ENCODE assay signal across 9 mouse cellular contexts in genomic region chrX:142372393-142372792, GRCm38 (mm10). TPM values are rescaled to one million over a fixed set of nuclear protein-coding genes. Genes with fewer than 3 reads are reported as not detected.
DNase-seq lines count a peak whose midpoint lies in the region; ATAC-seq and TF ChIP-seq lines count a peak whose summit lies in the region.
"Had no signal": no experiment of that assay in that cellular context is flagged by ENCODE, and none has a peak within 500 bp of the region (broad histone marks: within the 10 kb centered on the region; RNA-seq: fewer than 3 reads in every experiment).

No protein-coding gene starts in this region.

- H3K27ac ChIP-seq in heart, embryonic 10.5 days, result no peak overlapping the region
- H3K27ac ChIP-seq in embryonic facial prominence, embryonic 11.5 days (replicated peaks; ENCODE audit: low read depth, low read length), result no peak overlapping the region
- H3K27ac ChIP-seq in layer of hippocampus, adult 2 months, result no peak overlapping the region
- H3K27ac ChIP-seq: neural tube, embryonic 12.5 days had no signal

- TF ChIP-seq CTCF in layer of hippocampus, adult 2 months (conservative IDR thresholded peaks at IDR 0.05), result peak; percentile 88

- WGBS in heart, embryonic 10.5 days, result 12% methylated on average over 3 of the region's 3 CpGs
- 20% methylated on average over 3 of the region's 3 CpGs for WGBS in embryonic facial prominence, embryonic 11.5 days

- no peak overlapping the region for H3K4me3 ChIP-seq in heart, embryonic 10.5 days
- H3K4me3 ChIP-seq in embryonic facial prominence, embryonic 11.5 days (ENCODE audit: low read depth, low read length), result no peak overlapping the region
- H3K4me3 ChIP-seq in layer of hippocampus, adult 2 months, result no peak overlapping the region
- H3K4me3 ChIP-seq: neural tube, embryonic 12.5 days had no signal

- no peaks in the 10 kb centered on the region for H3K9me3 ChIP-seq in heart, embryonic 10.5 days
- H3K9me3 ChIP-seq in embryonic facial prominence, embryonic 11.5 days (replicated peaks; ENCODE audit: control insufficient read depth, low read length), result no peaks in the 10 kb centered on the region
- H3K9me3 ChIP-seq: neural tube, embryonic 12.5 days had no signal

- H3K4me2 ChIP-seq in embryonic facial prominence, embryonic 11.5 days (ENCODE audit: low read depth, low read length), result no peak overlapping the region
- H3K4me2 ChIP-seq: neural tube, embryonic 12.5 days had no signal

- no peaks in the 10 kb centered on the region for H3K4me1 ChIP-seq in heart, embryonic 10.5 days
- no peaks in the 10 kb centered on the region for H3K4me1 ChIP-seq in embryonic facial prominence, embryonic 11.5 days (ENCODE audit: control insufficient read depth, insufficient read depth, low read length)
- H3K4me1 ChIP-seq: neural tube, embryonic 12.5 days had no signal

- no peak for ATAC-seq in embryonic facial prominence, embryonic 11.5 days (replicated peaks; ENCODE audit: insufficient number of reproducible peaks, low FRiP score, low TSS enrichment, low read depth)
- ATAC-seq in monocyte, adult 5-6 weeks (replicated peaks; ENCODE audit: insufficient number of reproducible peaks, low FRiP score, low TSS enrichment, poor library complexity, severe bottlenecking), result no peak

- peak; percentile 24 for DNase-seq in heart, adult 8-10 months (ENCODE audit: low spot score)
- no peak for DNase-seq in heart, embryonic 10.5 days (ENCODE audit: low spot score)
- DNase-seq in A20 (ENCODE audit: low read depth, low spot score), result peak; percentile 56
- peak; percentile 22 for DNase-seq in R1 (ENCODE audit: low read depth, low spot score)
- DNase-seq in embryonic facial prominence, embryonic 11.5 days (ENCODE audit: low spot score), result peak; percentile 70
- DNase-seq in layer of hippocampus, adult 2 months (ENCODE audit: low spot score in 2 of 2), result peak in 1 of 2 experiments; percentile 27
- DNase-seq in mesoderm, embryonic 11.5 days (ENCODE audit: low read depth, low spot score), result peak; percentile 60

- no peak overlapping the region for H3K9ac ChIP-seq in embryonic facial prominence, embryonic 11.5 days (replicated peaks; ENCODE audit: low read length)
- H3K9ac ChIP-seq: neural tube, embryonic 12.5 days had no signal

- no peaks in the 10 kb centered on the region for H3K36me3 ChIP-seq in heart, embryonic 10.5 days
- H3K36me3 ChIP-seq in embryonic facial prominence, embryonic 11.5 days (replicated peaks; ENCODE audit: control insufficient read depth, insufficient read depth, low read depth, low read length), result no peaks in the 10 kb centered on the region
- H3K36me3 ChIP-seq: neural tube, embryonic 12.5 days had no signal

- no peaks in the 10 kb centered on the region for H3K27me3 ChIP-seq in heart, embryonic 10.5 days (ENCODE audit: insufficient read depth, poor library complexity, severe bottlenecking)
- no peaks in the 10 kb centered on the region for H3K27me3 ChIP-seq in embryonic facial prominence, embryonic 11.5 days (ENCODE audit: control insufficient read depth, insufficient read depth, low read length)
- H3K27me3 ChIP-seq: neural tube, embryonic 12.5 days had no signal

RNA-seq across cellular contexts. Expression of gene Acsl4, which starts 17.9 kb away (rescaled TPM):
- total RNA-seq in heart, adult 8-10 months (2022), result 10 to 100 TPM in 1 of 4 experiments, 1 to 10 TPM in 3; 8.2 to 10.6 (median 8.9) TPM
- polyA plus RNA-seq in heart, embryonic 10.5 days (2016; fragmentation: Nextera tagmentation; extraction: Ambion mirVana), result 16.0 and 23.9 TPM in 2 replicates
- 16.9 and 19.7 TPM in 2 replicates for polyA plus RNA-seq in embryonic facial prominence, embryonic 11.5 days (2014; fragmentation: Nextera tagmentation; extraction: Ambion mirVana)
- total RNA-seq in layer of hippocampus, adult 2 months (2021), result 10 to 100 TPM; 60.3 to 72.2 TPM
- total RNA-seq in monocyte, adult 5-6 weeks (2017), result 47.2 to 53.5 TPM (median 49.2 TPM) in 3 replicates
